Mouse (Mus musculus) spleen, postnatal 36 days (tissue): ENCODE measurements around the gene Btg2.

Experiments used
- DNase-seq, 2 experiments: peaks; one replicate each; pipeline ENCODE4 v3.0.0; 2022; ENCODE audit warnings: low spot score in 2 of 2, mixed read lengths in 1 of 2

The Btg2 gene

DNA sequence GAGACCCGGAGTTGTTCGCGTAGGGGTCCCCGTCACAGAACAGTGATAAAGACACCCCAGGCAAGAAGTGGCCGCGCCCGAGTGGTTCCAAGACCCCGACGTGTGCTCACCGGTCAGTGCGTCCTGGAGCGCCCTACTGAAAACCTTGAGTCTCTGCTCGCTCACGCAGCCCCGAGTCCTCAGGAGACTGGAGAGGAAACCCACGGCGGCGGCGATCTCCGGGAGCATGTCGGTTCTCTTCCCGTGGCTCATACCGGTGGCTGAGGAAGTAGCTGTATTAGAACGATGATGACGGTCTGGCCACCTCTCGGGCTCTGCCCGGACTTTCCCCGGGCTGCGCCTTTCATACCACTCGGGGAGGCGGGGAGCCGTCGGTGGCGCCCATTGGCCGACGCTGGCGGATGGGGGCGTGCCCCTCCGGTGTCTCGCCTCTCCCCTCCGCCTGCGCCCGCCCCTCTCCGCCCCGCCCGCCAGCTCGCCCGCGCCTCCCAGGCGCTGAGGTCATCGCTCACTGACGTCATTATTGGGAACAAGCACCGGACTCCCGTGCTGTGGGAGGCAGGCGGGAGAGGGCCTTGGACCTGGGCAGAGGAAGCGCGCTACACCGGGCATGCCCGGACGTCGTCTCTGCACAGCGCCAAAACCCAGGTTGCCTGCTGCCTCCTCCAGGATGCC is at the start of gene Btg2:
Gene Btg2 (minus strand): TSS at position 319 of the 675 bp plus-strand sequence.
- peak; percentile 98 for DNase-seq

DNA sequence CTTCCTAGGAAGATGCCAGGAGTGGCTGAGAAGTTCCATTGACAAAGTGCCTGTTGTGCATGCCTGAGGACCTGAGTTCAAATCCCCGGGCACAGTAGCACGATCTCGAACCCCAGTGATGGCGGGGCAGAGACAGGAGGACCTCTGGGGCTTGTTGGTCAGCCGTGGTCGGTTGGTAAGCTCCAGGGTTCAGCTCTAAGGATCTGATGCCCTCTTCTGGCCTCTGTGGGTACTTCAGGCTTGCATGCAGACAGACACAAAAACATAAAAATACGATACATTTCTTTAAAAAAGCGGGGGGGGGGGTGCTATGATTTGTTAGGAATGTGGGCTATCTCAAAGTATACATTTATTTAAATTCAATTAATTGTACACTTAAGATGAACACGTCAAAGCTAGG is 43.3 kb upstream of the Btg2 start:
- no peak for DNase-seq

DNA sequence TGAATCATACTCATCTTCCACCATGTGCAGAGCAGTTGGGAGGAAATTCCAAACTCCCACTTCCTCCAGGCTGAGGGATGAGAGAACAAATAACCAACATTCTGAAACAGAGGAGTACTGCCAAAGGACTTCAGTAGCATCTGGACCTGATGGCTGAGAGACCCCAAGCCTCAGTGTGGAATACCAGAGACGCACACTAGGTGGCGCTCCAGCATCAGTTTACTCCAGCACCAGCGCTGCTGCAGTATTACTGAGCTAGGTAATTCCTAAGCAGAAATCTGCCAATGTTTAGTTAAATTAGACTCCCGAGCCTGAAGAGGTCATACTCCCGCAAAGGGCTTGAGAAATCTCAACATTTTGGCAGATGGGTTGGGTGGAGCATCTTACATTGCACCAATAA is 41.3 kb upstream of the Btg2 start:
- DNase-seq = peak; percentile 58 to 61

DNA sequence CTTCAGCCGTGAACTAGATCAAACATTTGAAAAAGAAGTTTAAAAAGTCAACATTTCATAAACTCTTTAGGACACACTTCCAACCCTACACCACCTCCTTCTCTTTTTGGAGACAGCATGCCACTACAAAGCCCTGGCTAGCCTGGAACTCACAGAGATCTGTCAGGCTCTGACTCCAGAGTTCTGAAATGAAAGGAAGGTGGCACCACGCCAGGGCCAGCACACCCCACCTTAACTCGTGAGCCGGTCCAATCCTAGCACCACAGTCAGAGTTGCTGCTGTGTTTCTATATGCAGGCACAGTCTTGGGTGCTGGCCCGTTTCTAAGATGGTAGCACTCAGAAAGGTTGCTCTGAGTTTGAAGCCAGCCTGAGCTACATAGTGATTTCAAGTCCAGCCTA is 38.2 kb upstream of the Btg2 start:
- no peak for DNase-seq

DNA sequence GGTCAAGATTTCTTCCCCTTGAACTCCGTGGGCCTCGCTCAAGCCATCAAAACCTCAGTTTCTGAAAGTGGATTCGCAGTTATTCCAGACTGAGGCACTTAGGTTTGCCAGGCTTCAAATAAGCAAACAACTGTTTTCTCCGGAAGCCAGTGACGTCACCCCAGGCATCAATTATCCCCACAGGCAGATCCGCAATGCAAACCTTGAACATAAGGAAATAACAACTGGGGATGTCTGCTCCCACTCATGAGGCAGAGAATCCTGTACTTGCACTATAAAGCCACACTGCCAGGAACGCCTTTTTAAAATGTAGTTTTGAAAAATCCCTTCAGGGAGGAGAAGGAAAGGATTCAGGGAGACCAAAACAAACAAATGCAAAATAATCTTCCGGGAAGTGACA is 36.5 kb upstream of the Btg2 start:
- DNase-seq = no peak

DNA sequence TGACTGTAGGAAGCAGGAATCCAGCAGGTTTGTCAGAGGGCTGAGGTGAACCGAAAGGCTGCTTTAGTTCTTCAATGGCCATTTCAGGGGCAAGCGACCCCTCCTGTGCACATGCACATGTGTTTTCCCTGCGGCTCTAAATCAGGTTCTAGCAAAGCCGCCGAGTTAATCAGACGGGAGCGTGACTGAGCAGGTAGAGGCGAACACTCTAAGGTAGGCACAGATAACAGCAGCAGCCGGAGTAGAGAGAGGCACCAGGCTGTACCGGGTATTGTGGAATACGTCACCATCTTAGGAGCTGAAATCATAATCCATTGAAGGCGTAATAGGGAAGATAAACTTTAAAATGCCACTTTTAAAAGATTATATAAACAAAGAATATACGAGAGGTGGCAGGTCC is 35.8 kb upstream of the Btg2 start:
- no peak for DNase-seq

DNA sequence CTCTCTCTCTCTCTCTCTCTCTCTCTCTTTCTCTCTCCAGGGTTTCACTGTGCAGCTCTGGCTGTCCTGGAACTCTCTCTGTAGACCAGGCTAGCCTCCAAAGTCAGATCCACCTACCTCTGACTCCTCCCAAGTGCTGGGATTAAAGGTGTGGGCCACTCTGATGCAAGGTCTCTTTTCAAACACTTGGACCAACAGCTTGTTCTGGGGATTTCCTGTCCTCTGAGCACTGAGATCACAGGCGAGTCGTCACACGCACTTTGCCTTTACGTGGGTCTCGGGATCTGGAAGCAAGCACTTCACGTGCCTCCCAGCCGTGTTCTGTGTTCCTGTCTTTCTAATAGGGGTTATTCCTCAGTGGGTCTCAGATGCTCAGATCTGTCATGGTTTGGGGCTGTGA is 35.1 kb upstream of the Btg2 start:
- DNase-seq = no peak

DNA sequence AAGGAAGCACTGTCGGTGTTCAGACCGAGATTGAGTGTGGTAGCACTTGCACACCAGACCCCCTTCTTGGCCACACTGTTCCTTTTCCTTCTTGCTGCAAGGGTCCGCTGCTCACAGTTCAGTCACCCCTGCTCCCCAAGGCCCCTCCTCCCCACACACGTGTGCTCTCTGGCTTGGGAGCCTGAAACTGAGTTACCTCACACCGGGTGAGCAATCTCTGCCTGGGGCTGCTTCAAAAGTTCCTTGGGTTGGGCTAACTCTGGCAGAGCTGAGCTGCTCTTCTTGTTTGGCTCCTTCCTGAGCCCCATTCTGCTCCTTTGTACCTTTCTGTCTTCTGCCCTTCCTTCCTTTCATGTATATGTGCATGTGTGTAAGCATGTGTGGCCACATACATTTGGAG is 34.6 kb upstream of the Btg2 start:
- no peak for DNase-seq

DNA sequence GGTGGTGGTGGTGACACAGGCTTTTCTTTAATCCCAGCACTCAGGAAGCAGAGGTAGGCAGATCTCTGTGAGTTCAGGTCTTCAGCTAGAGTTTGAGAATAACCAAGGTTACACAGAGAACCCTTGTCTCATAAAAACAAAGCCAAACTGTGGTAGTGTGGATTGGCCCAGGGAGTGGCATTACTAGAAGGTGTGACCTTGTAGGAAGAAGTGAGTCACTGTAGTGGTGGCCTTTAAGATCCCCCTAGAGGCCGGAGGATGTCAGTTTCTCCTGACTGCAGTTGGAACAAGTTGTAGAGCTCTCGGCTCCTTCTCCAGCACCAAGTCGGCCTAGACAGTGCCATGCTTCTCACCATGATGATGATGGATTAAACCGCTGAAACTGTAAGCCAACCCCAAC is 32.1 kb upstream of the Btg2 start, which contains the start of gene Chit1:
Gene Chit1 (plus strand): TSS at position 264 of the 400 bp plus-strand sequence.
- no peak for DNase-seq

DNA sequence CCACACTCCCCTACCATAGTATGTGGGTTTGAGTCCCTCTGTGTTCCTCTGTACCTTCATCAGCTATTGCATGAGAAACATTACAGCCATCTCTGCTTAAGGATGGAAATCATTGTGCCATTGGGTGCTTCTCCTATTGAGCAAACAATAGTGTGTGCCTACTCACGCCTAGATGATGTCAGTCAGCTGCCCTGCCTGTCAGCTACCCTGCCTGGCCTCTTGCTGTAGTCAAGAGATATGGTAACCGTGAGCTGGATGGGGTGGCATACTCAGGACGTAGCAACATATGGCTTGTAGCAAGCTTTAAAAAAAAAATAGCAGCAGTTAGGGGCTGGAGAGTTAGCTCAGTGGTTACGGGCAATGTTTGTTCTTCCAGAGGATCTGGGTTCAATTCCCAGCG is 31.5 kb upstream of the Btg2 start:
- DNase-seq = no peak

DNA sequence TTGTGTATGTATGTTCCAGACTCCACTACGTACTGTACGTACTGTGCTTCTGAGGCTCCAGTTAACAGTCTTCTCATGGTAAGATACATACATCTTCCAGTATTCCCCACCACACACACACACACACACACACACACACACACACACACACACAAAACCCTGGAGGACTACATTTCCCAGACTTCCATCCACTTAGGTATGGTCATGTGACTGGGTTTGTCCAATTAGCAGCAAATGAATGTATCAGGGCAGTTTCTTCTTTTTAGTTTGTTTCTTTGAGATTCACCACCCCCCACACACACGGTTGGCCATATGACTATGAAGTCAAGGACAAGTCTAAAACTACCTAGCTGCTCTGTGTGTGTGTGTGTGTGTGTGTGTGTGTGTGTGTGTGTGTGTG is 31.1 kb upstream of the Btg2 start:
- DNase-seq = no peak

DNA sequence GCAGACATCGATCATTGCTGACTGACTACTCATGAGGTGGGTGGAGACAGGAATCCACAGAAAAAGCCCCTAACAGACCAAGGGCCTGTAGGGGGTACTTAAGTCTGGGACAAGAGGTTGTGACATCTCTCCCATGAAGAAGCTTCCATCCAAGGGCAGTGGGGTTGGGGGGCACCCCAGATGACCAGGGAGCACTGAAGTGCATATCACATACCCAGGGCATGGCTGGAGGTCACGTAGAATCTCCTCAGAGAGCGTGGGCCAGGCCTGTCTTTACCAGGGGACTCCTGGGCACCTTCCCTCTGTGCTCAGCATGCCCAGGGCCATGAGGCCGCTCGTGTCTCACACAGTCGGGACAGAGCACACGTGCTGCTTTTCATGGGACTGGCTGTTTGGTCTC is 28.9 kb upstream of the Btg2 start:
- no peak for DNase-seq

DNA sequence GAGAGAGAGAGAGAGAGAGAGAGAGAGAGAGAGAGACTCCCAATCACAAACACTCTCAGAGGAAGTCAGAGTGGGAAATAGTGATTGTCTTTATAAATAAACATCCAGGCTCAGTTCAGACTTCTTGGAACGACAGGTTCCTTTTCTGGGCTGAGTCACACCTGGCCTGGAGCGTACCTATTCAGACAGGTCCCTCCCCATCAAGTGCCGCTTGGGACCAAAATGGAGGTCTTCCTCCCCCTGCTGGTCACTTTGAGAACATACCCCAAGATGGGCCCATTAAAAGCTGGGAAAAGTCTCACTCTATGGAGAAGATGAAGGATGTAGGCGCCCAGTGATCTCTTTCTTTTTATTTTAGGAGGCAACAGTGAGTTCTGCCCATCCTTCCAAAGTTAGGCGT is 27.8 kb upstream of the Btg2 start:
- peak; percentile 59 to 70 for DNase-seq

DNA sequence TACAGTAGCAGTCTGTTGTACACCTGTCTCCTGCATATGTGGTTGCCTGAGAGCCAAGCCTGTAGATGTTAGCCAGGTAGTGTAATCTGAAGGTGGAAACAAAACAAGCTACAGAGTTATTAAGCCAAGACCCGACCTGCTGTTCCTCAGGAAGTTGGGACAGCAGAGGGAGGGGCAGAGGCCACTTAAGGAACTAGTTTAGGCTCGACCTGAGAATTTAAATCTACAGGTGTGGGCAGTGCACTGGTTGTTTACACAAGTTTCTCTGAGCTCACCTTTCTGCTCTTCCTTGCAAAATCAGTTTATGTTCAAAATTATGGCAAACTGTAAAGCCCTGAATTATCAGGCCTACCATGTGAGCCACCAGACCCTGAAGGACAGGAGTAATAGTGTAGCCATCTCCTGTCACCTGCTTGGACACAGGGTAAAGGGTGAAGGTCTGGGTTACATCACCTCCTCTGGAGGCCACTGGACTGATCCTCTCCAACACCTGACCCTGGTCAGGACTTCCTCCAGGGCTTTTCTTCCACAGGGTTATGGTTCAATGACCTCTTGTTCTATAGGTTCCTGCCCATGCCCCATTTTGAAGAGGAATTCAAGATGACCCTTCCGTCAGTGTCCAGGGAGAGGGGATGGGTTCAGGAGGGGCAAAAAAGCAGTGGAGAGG is 27.0 kb upstream of the Btg2 start:
- DNase-seq = no peak

DNA sequence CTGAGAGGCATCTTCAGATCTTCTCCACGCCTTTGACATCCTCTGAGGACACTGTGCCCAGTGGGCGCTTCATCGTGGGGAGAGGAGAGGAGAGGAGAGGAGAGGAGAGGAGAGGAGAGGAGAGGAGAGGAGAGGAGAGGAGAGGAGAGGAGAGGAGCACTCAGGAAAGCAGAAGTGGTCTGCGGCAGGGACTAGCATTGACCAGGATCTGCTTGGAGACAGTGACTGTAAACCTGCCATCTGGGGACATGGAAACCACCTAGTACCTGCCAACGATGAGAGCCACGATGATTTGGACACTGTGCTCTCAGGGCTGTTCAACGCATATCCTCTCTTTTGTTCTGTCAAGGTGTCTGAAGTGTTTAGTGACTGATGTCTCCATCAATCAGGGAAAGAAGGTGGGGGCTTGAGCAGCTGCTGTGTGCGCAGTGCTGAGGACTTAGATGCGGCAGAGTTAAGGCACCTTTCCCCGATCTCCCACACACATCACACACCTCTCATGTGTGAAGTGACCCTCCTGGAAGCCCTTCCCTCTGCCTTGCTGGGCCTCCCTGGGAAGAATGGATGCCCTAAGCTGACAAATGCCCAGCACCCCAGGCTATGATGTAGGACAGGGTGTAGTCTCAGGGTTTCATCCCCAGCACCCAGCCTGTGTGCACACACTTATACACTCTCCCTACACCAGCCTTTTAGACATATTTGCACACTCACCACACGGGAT is 26.3 kb upstream of the Btg2 start:
- DNase-seq = no peak

DNA sequence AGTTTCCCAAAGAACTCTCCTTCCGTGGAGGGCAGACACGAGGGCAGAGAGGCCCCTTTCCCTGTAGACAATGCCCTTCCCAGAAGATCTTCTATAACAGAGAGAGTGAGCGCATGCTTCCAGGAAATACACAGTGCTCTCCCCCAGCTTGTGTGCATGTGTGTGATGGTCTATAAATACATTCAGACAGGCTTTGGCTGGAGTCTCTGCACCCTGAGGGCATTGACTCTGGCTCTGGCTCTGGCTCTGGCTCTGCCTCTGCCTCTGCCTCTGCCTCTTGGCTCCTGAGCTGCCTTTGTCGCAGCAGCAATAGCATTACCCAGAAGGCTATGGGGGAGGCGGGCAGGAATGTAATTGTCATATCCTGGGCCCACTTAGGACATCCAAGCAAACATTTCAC is 24.9 kb upstream of the Btg2 start:
- no peak for DNase-seq

DNA sequence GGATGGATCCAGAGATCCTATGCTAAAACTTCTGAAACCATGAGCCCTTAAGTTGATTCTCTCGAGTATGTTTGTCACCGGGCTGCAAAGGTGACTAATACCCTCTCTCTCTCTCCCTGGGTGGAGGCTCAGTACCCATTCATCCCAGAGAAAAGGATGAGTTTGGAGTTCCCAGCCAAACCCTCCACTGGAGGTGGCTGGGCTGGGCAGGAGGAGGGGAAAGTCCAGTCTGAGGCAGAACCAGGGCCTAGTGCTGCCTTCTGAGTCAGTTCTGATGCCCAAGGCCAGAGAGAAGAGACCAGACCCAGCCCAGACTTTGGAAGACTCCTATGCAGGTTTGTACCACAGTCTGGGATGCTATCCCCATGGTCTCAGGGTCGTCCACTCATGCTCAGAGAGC is 22.7 kb upstream of the Btg2 start:
- DNase-seq = no peak

DNA sequence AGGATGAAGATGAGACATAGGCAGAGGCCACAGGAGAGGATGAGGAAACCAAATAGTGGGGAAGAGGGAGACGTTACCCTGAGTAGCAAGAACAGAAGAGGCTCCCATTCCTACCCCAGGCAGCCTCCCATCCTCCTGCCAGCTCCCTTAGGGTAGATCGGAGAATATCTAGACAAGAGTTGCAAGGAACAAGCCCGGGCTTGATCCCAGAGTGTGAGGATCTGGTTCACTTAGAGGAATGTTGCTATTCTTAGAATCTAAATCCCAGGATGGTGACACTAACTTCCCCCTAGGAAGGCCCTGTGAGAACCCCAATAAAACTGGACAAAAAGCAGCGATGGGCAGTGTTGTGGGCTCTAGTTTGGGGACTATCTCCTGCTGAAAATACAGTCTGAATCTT is 22.0 kb upstream of the Btg2 start:
- no peak for DNase-seq

DNA sequence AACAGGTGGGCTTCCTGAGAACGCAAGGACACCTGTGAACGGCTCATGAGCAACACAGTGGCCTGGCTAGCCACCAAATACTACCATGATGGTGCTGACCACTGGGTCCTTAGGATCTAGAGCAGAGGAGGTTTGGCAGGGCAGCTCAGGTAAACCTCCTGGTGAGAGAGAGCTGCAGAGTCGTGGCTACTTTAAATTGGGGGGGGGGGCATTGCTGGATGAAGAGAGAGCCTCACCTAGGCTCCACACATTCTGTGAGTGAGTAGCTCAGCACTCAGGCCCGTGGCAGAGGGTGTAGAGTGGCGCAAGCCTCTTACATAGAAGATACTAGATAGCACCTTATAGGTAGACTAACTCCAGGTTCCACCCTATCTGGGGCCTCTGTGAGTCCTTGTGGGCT is 21.5 kb upstream of the Btg2 start:
- DNase-seq = no peak

DNA sequence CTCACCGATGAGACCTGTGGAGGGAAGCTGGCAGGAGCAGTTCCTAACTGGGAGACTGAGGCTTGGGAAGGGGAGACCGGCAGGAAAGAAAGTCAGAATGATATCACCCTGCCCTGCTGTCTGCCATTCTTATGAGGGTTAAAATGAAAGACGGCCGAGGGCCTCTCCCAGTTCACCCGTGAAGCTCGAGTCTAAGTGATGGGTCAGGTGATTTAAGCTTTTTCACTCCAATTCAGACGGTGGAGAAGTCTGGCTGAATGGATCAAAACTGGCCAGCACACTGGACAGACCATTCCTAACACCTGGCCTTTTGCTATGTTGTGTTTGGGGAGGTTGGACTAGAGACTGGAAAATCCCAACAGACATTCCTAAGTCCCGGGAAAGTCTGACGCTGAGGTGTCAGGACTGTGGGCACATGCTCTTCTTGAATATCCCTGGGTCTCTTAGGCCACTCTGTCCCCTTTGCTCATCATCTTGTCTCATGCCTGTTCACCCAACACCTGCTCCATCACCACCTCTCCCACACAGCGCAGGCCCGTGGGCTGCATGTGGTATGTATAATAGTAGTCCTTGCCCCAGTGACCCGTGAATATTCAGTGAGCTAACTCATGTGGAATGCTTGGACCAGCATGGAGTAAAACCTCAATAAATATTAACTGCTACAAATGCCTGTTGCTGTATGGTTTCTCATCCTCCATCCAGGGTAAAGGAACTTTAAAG is 20.8 kb upstream of the Btg2 start:
- DNase-seq = no peak

DNA sequence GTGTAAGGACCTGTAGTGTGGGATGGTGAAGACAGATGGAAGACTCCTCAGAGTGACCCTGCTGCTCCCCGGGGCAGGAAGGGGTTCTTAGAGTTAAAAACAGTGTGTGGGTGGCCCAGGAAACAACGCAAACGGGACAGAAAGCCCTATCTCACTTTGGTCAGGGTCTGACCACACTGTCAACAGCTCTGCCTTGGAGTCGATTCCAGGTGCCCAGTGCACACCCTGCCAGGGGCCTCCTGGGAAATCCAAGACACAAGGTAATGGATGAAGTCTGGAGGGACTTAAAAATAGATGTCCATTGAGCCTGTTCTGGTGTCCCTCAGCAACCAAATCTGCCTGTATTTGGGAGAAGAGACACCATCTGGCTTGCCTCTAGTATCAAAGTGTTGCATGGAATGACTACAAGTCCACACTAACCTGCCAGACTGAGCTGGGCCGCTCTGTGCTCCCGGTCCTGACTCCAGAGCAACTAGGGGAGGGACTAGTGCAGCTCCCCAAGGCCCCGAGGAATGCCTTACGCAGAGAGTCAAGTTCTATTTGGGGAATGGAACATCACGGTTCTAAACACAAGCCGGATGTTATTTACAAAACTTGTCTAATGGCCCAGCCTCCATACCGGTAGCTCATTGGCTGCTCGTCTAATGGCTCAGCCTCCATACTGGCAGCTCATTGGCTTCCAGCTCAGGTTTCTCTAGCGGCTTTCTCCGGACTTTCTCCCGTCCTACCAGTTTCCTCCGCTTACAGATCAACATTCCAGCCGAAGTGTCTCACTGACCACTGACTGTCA is 20.0 kb upstream of the Btg2 start:
- DNase-seq = peak; percentile 82 to 85
